Mouse (Mus musculus): Measurements from ENCODE around the gene St3gal3.
A peak's percentile ranks its signal among the peaks of the same experiment; 100 is the strongest.

Gene St3gal3

DNA sequence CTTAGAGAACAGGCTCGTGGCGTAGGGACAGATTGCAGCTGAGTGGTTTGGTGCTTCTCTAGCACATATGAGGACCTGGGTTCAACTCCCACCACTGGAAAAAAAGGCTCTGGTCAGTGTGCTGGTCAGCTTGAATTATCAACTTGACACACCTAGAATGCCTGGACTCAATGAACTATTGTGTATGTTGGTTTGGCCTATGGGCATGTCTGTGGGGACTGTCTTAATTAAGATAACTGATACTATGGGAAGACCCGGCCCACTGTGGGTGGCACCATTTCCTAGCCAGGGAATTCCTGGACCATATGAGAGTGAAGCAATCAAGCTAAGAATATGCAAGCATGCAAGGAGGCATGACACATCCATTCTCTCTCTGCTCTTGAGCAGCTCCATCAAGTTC lies 150.5 kb downstream of the St3gal3 start:
- no peak for DNase-seq (ENCODE audit: low spot score)

- peak; percentile 56 for DNase-seq (ENCODE audit: low spot score)
Measured at GRCm38 (mm10) chr4:117982706-117983105, 152.0 kb downstream of the St3gal3 start.

- no peak for DNase-seq (ENCODE audit: low spot score)
Measured at GRCm38 (mm10) chr4:117981518-117981917, 153.2 kb downstream of the St3gal3 start.

DNA sequence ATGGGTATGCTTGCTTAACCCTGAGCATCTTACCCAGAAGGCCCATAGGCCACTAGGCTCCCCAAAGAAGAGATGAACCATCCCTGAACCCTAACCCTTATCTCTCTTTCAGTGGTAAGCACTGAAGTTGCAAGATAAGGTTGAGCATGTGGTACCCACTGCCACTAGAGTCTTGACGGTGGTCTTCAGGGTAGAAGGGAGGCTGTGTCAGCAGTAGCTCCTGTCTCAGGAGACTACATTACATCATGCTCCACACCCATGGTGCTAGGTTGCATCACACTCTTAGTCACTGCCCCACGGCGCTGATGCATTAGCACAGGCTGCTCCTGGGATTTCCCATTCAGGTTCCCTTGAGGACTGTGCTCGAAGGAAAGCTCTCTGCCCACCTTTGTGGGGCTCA lies 154.6 kb downstream of the St3gal3 start:
- no peak for DNase-seq (ENCODE audit: low spot score)

DNA sequence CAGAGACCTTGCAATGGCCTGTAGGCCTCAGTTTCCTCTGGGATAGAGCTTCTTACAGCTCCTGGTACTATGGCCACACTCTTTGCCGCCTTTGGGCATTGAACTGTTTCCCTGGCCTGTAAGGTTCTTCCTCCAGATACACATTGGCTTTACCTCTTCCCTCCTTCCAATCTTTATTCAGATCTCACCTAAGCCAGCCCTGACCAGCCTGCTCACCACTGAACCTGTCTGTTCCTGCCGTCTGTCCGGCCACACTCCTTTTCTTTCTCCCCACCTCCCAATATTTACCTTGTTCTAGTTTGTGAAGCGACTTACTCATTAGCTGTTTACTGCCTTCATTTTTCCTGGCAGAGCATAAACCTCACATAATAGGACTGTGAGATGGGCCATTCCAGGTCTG lies 155.5 kb downstream of the St3gal3 start:
- no peak for DNase-seq (ENCODE audit: low spot score)

- DNase-seq (ENCODE audit: low spot score): no peak
Measured at GRCm38 (mm10) chr4:117978282-117978681, 156.4 kb downstream of the St3gal3 start.

GRCm38 (mm10) chr4:117977841-117978240 lies 156.9 kb downstream of the St3gal3 start:
- DNase-seq (ENCODE audit: low spot score): no peak

DNA sequence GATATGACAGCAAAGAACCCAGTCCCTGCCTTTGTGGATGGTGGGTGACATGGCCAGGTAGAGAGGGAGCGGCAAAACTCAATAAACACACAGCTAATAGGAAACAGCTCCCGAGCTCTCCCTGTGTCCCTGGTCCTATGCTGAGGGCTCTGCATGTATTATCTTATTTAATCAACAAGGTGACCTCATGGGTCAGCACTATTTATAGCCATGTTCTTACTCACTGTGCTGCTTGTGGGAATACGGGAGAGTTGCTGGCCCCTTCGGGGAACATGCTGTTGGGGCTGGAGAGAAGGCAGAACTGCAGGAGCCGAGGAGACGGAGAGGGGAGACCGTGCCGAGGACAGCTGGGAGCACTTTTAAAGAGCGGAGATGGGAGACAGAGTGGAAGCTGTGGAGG lies 157.3 kb downstream of the St3gal3 start:
- DNase-seq (ENCODE audit: low spot score): no peak

GRCm38 (mm10) chr4:117975820-117976219 lies 158.9 kb downstream of the St3gal3 start:
- no peak for DNase-seq (ENCODE audit: low spot score)

- no peak for DNase-seq (ENCODE audit: low spot score)
Measured at GRCm38 (mm10) chr4:117974719-117975118, 160.0 kb downstream of the St3gal3 start.

DNA sequence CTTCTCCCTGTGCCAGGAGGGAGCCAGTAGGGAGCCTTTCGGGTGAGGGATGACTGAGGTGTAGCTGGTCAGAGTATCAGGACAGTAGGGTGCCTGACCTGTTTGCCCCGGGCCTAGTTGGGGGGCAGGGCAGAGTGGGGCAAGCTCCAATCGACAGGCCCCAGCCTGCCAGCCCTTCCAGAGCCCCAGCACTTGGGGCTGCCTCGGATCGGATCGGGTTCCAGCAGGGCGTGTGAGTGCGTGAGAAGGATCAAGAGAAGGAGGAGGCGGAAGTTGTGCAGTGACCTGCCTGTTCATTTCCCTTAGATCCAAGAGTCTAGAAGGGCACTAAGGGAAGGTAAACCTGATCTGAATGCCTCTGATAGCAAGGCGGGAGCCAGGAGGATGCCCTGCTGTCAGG lies 161.7 kb downstream of the St3gal3 start:
- DNase-seq (ENCODE audit: low spot score): no peak

- DNase-seq (ENCODE audit: low spot score): peak; percentile 54
Measured at GRCm38 (mm10) chr4:117964346-117965025, 170.2 kb downstream of the St3gal3 start.

- DNase-seq (ENCODE audit: low spot score): no peak
Measured at GRCm38 (mm10) chr4:117957492-117957891, 177.2 kb downstream of the St3gal3 start.

DNA sequence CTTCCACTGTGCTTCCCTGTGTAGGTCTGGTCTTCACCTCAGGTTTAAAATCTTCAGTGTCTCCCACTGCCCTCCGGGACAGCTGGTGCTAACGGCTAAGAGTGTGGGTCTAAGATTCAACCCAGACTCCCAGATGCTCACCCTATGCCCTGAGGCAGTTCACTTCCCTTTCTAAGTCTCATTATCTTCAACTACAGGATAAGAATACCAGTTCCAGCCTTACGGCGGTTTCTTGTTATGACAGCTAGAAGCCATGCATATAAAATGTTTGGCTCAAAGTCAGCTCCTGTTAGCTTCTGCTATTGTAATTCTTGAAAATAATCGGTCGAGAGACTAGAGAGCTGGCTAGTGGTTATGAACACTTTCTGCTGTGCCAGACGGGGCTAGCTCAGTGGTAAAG lies 187.2 kb downstream of the St3gal3 start:
- no peak for DNase-seq (ENCODE audit: low spot score)

- DNase-seq (ENCODE audit: low spot score): no peak
Measured at GRCm38 (mm10) chr4:117946639-117947305, 187.9 kb downstream of the St3gal3 start.

GRCm38 (mm10) chr4:117943317-117943716 lies 191.4 kb downstream of the St3gal3 start:
- no peak for DNase-seq (ENCODE audit: low spot score)

DNA sequence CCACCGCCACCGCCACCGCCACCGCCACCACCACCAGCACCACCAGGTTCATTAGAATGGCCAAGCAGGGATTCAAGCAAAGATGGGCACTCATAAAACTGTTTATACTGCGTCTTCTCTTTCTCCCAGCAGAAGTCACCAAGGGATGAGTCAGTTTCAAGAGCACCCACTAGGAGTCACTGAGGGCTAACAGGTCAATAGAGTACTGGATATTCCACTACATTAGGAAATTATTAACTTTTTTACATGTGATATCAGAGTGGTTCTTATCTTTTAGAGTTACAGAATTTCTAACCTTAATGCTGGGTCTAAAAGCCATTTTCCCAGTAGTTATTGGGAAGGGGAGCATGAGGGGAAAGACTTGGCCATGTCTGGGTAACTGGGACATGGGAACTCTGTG lies 197.8 kb downstream of the St3gal3 start:
- no peak for DNase-seq (ENCODE audit: low spot score)

GRCm38 (mm10) chr4:117934081-117934480 lies 200.6 kb downstream of the St3gal3 start:
- no peak for DNase-seq (ENCODE audit: low spot score)

DNA sequence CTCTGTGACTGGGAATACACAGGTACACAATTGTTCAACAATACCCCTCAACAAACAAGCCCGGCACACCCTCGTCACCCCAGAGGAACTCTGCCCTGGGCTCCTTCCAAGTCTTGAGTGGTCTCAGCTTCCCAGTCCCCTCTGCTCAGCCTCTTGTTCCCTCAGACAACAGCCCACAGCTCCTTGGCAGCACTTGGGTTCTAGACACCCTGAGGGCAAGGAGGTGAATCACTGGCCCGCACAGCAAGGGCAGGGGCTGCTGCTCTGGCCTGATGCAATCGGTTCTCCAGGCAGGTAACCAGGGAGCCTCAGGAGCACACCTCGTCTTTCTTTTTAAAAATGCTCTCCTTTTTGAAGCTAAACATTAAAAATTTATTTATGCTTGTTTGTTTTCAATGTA lies 201.5 kb downstream of the St3gal3 start:
- no peak for DNase-seq (ENCODE audit: low spot score)

DNA sequence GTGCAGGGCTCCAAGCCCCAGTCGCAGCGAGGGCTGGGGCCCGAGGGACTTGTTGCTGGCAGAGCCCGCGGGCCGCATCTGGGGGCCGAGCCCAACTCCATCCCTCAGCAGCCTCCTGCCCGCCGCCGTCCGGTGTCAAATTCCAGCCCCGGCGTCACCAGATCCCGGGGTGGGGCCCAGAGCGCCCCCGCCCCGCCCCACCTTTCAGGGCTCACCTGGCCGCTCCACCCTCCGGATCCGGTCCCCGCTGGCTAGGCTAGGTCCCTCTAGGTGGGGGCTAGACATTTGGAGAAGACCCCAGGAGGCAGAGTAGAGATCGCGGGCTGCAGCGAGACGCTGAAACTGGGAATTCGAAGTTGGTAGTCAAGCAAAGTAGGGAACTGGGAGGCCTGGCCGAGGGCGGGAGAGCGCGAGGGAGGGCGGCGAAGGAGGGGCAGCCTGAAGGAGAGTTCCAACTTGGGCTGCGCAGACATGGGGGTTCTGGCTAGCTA lies 205.3 kb downstream of the St3gal3 start, which contains the start of gene Artn:
Gene Artn (minus strand): TSS at position 373 of the 491 bp plus-strand sequence.
- DNase-seq (ENCODE audit: low spot score): peak; percentile 57

DNA sequence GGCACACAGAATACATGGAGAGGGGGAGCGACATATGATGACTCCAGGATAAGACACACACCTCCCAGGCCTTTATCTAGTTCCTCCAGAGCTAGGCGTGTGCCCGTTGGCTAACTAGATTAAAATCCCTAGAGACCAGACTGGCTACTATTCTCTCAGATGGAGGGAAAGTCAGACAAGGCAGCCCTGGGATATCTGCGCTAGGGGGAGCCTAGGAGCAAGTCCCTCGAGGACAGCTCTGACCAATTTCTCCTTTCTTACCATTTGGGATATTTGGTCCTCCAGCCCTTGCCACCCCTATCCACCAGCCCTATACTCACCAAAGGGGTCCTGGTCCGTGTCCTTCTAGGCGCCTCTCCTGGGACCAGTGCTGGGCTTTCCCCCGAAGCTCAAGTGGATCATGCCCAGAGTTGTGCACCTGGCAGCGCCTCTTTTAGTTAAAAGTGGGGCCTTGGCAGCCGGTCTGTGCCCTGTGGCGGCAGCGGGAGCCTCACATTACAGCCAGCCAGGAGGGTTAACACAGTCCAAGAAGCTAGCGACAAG lies 205.9 kb downstream of the St3gal3 start:
- DNase-seq (ENCODE audit: low spot score): no peak

DNA sequence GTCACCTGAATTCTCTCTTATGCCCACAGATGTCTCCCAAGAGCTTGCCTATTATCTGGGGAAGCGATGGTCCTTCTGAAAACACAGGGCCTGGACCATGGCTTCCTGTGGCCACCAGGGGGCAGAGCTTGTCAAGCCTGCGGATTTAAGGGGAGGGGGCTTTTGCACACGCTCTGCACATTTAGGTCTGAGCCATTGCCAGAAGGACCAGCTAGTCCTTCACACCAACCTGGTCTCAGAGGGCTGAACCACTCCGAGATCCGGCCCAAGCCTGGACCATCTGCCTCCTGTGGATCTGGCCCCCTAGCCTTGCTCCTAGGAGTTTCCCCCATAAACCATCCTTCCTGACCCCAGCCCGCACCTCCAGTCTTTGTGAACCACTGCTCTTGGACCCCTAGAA lies 206.5 kb downstream of the St3gal3 start:
- peak; percentile 58 for DNase-seq (ENCODE audit: low spot score)
